Mouse (Mus musculus) spleen, adult 2 months (tissue): ENCODE measurements around the gene Spo11. TPM values are rescaled to one million over a fixed set of nuclear protein-coding genes. Genes with fewer than 3 reads are reported as not detected.

Source experiments
- DNase-seq, 2 experiments: peaks; one replicate each; pipeline versions ENCODE4 v3.0.0 to v3.0.0-alpha.2; 2012 to 2021; ENCODE audit warnings: low spot score in 2 of 2, low read depth in 1 of 2
- H3K27ac ChIP-seq: fragments of 200-500 bp; 2 replicates; pipeline ENCODE4 v1.5.1; 2012; ENCODE audit warnings: low read length, inconsistent platforms; ENCODE audit not compliant: insufficient read depth
- H3K27me3 ChIP-seq: fragments of 200-500 bp; 2 replicates; pipeline ENCODE4 v1.6.1; 2012; ENCODE audit warnings: mild to moderate bottlenecking, moderate library complexity, low read length, inconsistent platforms; ENCODE audit not compliant: control insufficient read depth, insufficient read depth
- H3K36me3 ChIP-seq: fragments of 200-500 bp; 2 replicates; pipeline ENCODE4 v1.6.1; 2012; ENCODE audit warnings: mild to moderate bottlenecking, low read length, inconsistent platforms; ENCODE audit not compliant: control insufficient read depth, insufficient read depth
- H3K4me1 ChIP-seq: fragments of 200-500 bp; 2 replicates; pipeline ENCODE4 v1.6.1; 2011; ENCODE audit warnings: inconsistent platforms; ENCODE audit not compliant: control insufficient read depth, insufficient read depth, insufficient read length
- H3K4me3 ChIP-seq: fragments of 200-500 bp; 2 replicates; pipeline ENCODE4 v1.5.1; 2011; ENCODE audit warnings: mild to moderate bottlenecking, inconsistent platforms; ENCODE audit not compliant: insufficient read depth, insufficient read length; ENCODE audit errors: extremely low read depth
- CTCF ChIP-seq: fragments of 200-500 bp; IDR thresholded peaks from 2 replicates; pipeline ENCODE4 v1.5.1; 2011; ENCODE audit warnings: mild to moderate bottlenecking, inconsistent platforms; ENCODE audit not compliant: insufficient read depth, insufficient read length, insufficient replicate concordance; ENCODE audit errors: extremely low read depth
- POLR2A ChIP-seq: fragments of 200-500 bp; IDR thresholded peaks from 2 replicates; pipeline ENCODE4 v1.6.1; 2011; ENCODE audit warnings: low read depth, low read length, inconsistent platforms
- WGBS: fragments of 180-500 bp; shearing (Covaris S2); methylation state at CpG from one replicate; pipeline ENCODE4 v1.1.7; 2018; 5-methylcytosine and 5-hydroxymethylcytosine counted together
- polyA plus RNA-seq: library from polyadenylated mRNA; depleted of rRNA; stranded (reverse); fragments of >200 nt; gene quantifications from 2 replicates; pipeline ENCODE4 v1.2.3, GENCODE M21; 2012

The Spo11 gene
- polyA plus RNA-seq, 1 experiment = 0.98 TPM

- TF ChIP-seq POLR2A (no peak), CTCF (peak; percentile 75; the same call in 1 of the 2 replicates)
- H3K27ac ChIP-seq = no peak overlapping the region
- H3K27me3 ChIP-seq = no peaks in the 10 kb centered on the region
- H3K36me3 ChIP-seq = no peaks in the 10 kb centered on the region
- peaks cover 7% of the 10 kb centered on the region for H3K4me1 ChIP-seq
- no peak overlapping the region for H3K4me3 ChIP-seq
- 17% methylated on average over 4 of the region's 4 CpGs for WGBS
- peak; percentile 43 to 66 for DNase-seq
Measured at GRCm38 (mm10) chr2:172996207-172996606, 18.7 kb downstream of the Spo11 start.

GRCm38 (mm10) chr2:172997748-172998147 lies 20.2 kb downstream of the Spo11 start:
- Histone ChIP-seq H3K4me1 (peaks cover 9% of the 10 kb centered on the region), H3K36me3 (peaks cover 3% of the 10 kb centered on the region), H3K27ac (no peak overlapping the region), H3K4me3 (no peak overlapping the region), H3K27me3 (no peaks in the 10 kb centered on the region)
- TF ChIP-seq POLR2A (no peak), CTCF (no peak)
- no peak for DNase-seq
- 82% methylated on average over 11 of the region's 11 CpGs for WGBS

- Histone ChIP-seq H3K36me3 (peaks cover 6% of the 10 kb centered on the region), H3K4me3 (no peak overlapping the region), H3K27me3 (no peaks in the 10 kb centered on the region), H3K27ac (no peak overlapping the region), H3K4me1 (peaks cover 9% of the 10 kb centered on the region)
- TF ChIP-seq POLR2A (no peak), CTCF (no peak)
- no peak for DNase-seq
- WGBS = 76% methylated on average over 7 of the region's 7 CpGs
Measured at GRCm38 (mm10) chr2:172998478-172998877, 21.0 kb downstream of the Spo11 start.

- Histone ChIP-seq H3K27me3 (no peaks in the 10 kb centered on the region), H3K36me3 (peaks cover 17% of the 10 kb centered on the region), H3K4me3 (peak within 1 kb of the TSS; percentile 73), H3K4me1 (peaks cover 9% of the 10 kb centered on the region), H3K27ac (peak within 1 kb of the TSS; percentile 74)
- peak; percentile 95 to 98 for DNase-seq
- peak; percentile 44 for TF ChIP-seq POLR2A
- TF ChIP-seq CTCF = peak; percentile 81; the same call in 1 of the 2 replicates
- under 1% methylated on average over 45 of the region's 45 CpGs for WGBS
Measured at GRCm38 (mm10) chr2:172999630-173000284, 22.3 kb downstream of the Spo11 start, which contains the start of gene Rae1. Gene Rae1, plus strand, starts transcription at chr2:173000117.

- H3K27ac ChIP-seq = peak overlapping the region; percentile 74
- no peaks in the 10 kb centered on the region for H3K27me3 ChIP-seq
- H3K4me1 ChIP-seq = peaks cover 9% of the 10 kb centered on the region
- peak overlapping the region; percentile 73 for H3K4me3 ChIP-seq
- peak in 1 of 2 experiments; percentile 50 for DNase-seq
- WGBS = under 1% methylated on average over 42 of the region's 42 CpGs
- no peak for TF ChIP-seq CTCF
- TF ChIP-seq POLR2A = no peak
- peaks cover 21% of the 10 kb centered on the region for H3K36me3 ChIP-seq
Measured at GRCm38 (mm10) chr2:173000285-173000652, 22.8 kb downstream of the Spo11 start.

- H3K4me1 ChIP-seq = peaks cover 9% of the 10 kb centered on the region
- TF ChIP-seq POLR2A (no peak), CTCF (no peak)
Measured at GRCm38 (mm10) chr2:173000921-173001320, 23.4 kb downstream of the Spo11 start.

GRCm38 (mm10) chr2:173003737-173004136 lies 26.2 kb downstream of the Spo11 start:
- Histone ChIP-seq H3K27ac (no peak overlapping the region), H3K4me1 (peaks cover 9% of the 10 kb centered on the region), H3K27me3 (no peaks in the 10 kb centered on the region), H3K4me3 (no peak overlapping the region), H3K36me3 (peaks cover 45% of the 10 kb centered on the region)
- DNase-seq = no peak
- 97% methylated on average over 8 of the region's 8 CpGs for WGBS
- TF ChIP-seq CTCF (no peak), POLR2A (no peak)

More at GRCm38 (mm10) chr2:173000921-173001320, 23.4 kb downstream of the Spo11 start:
- Histone ChIP-seq H3K4me3 (peak overlapping the region; percentile 73), H3K27ac (peak overlapping the region; percentile 74; the same call in 1 of the 2 replicates), H3K36me3 (peaks cover 24% of the 10 kb centered on the region), H3K27me3 (no peaks in the 10 kb centered on the region)
- WGBS = 13% methylated on average over 8 of the region's 8 CpGs
- DNase-seq = no peak
